Mouse (Mus musculus): ENCODE measurements around the gene Efna5. TPM values are rescaled to one million over a fixed set of nuclear protein-coding genes. Genes with fewer than 3 reads are reported as not detected.

Gene Efna5
- polyA plus RNA-seq, 1 experiment: 2.5 TPM

DNA sequence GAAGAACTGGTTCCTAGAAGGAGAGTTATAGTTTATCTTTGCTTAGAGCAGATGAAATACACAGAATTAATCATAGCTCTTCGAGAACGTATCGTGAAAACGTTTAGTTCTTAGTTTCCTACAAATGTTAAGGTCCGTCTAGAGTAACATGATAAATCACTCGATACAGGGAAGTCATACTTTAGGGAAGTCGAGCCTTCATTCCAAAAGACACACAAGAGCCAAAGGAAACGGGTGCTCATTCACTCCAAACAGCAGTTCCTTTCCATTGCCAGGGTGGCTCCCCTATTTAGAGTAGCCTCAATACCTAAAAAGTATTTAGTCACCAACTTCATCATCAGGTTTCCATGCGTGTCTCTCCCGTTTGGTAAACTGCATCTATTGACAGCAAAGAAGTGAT is 64.2 kb downstream of the Efna5 start:
- no peaks in the 10 kb centered on the region for H3K36me3 ChIP-seq (ENCODE audit: control insufficient read depth, insufficient read depth, low read length)
- no peak overlapping the region for H3K4me3 ChIP-seq (ENCODE audit: insufficient read depth, low read depth, low read length)
- 55% methylated on average over 10 of the region's 10 CpGs for WGBS
- no peak for DNase-seq
- H3K27me3 ChIP-seq (replicated peaks; ENCODE audit: control insufficient read depth, insufficient read depth, low read length): no peaks in the 10 kb centered on the region
- H3K27ac ChIP-seq (ENCODE audit: insufficient read depth, low read depth, low read length): no peak overlapping the region
- H3K4me1 ChIP-seq (ENCODE audit: control insufficient read depth, insufficient read depth, low read length): no peaks in the 10 kb centered on the region
- TF ChIP-seq CTCF (conservative IDR thresholded peaks at IDR 0.05; ENCODE audit: insufficient read depth, insufficient read length, low read depth, low read length) (no peak), POLR2A (IDR thresholded peaks at IDR 0.05; ENCODE audit: low read depth, low read length) (no peak)

DNA sequence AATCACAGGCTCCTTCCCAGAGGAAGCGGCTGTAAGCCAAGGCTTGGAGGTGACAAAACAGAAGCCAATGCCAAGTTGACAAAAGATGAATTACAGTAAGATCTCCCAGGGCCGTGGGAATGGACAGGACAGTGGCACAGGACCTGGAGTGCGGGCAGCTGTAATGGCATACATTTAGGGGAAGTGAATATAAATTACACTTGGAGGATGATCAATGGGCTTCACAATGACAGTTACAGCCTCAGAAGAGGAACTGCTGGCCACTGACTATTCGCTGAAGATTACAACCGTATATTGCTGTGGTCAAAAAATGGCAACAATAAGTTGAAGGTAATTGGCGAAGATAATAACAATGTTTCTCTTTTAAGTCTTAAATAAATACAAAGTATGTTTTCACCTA is 67.7 kb downstream of the Efna5 start:
- Histone ChIP-seq H3K4me3 (ENCODE audit: insufficient read depth, low read depth, low read length) (no peak overlapping the region), H3K27me3 (replicated peaks; ENCODE audit: control insufficient read depth, insufficient read depth, low read length) (no peaks in the 10 kb centered on the region), H3K27ac (ENCODE audit: insufficient read depth, low read depth, low read length) (no peak overlapping the region), H3K36me3 (ENCODE audit: control insufficient read depth, insufficient read depth, low read length) (no peaks in the 10 kb centered on the region), H3K4me1 (ENCODE audit: control insufficient read depth, insufficient read depth, low read length) (no peaks in the 10 kb centered on the region)
- DNase-seq: no peak
- 85% methylated on average over 6 of the region's 6 CpGs for WGBS
- no peak for TF ChIP-seq POLR2A (IDR thresholded peaks at IDR 0.05; ENCODE audit: low read depth, low read length)
- TF ChIP-seq CTCF (conservative IDR thresholded peaks at IDR 0.05; ENCODE audit: insufficient read depth, insufficient read length, low read depth, low read length): no peak

DNA sequence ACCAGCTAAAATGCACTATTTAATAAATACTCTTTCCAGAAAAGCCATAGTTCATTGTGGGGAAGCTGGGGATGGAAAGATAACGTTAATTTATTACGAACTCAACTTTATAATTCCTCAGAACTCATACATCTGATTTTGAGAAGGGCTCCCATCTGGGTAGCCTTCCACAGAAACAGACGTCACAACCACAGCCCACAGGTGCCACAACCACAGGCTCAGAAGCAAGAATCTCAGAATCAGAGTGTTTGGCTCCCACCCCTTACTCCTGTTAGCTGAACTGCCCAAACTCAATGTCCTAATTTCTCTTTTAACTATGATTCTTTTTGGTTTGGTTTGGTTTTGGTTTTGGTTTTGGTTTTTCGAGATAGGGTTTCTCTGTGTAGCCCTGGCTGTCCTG is 73.2 kb downstream of the Efna5 start:
- Histone ChIP-seq H3K4me1 (ENCODE audit: control insufficient read depth, insufficient read depth, low read length) (no peaks in the 10 kb centered on the region), H3K4me3 (ENCODE audit: insufficient read depth, low read depth, low read length) (no peak overlapping the region), H3K36me3 (ENCODE audit: control insufficient read depth, insufficient read depth, low read length) (no peaks in the 10 kb centered on the region), H3K27me3 (replicated peaks; ENCODE audit: control insufficient read depth, insufficient read depth, low read length) (no peaks in the 10 kb centered on the region), H3K27ac (ENCODE audit: insufficient read depth, low read depth, low read length) (no peak overlapping the region)
- 96% methylated on average over 4 of the region's 4 CpGs for WGBS
- DNase-seq: no peak
- TF ChIP-seq CTCF (conservative IDR thresholded peaks at IDR 0.05; ENCODE audit: insufficient read depth, insufficient read length, low read depth, low read length): no peak
- TF ChIP-seq POLR2A (IDR thresholded peaks at IDR 0.05; ENCODE audit: low read depth, low read length): no peak

DNA sequence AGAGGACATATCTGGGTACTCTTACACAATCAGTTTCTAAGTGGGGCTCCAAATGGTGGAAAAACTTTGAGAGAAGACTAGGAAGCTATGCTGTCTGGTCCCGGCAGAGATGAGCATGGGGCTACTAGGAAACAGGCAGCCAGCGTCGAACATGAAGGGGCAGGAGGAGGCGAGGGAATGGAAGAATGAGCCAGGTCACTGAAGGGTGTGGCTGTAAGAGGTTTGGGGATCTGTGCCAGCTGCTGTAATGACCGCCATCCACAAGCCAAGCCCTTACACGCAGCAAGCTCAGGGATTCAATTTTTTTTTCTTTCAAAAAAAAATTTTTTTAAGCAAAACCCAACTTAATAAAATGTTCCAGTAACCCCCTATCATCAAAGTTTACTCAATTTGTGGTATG is 74.5 kb downstream of the Efna5 start:
- no peaks in the 10 kb centered on the region for H3K36me3 ChIP-seq (ENCODE audit: control insufficient read depth, insufficient read depth, low read length)
- no peak for DNase-seq
- H3K27ac ChIP-seq (ENCODE audit: insufficient read depth, low read depth, low read length): no peak overlapping the region
- H3K4me1 ChIP-seq (ENCODE audit: control insufficient read depth, insufficient read depth, low read length): no peaks in the 10 kb centered on the region
- H3K27me3 ChIP-seq (replicated peaks; ENCODE audit: control insufficient read depth, insufficient read depth, low read length): no peaks in the 10 kb centered on the region
- WGBS: 80% methylated on average over 6 of the region's 6 CpGs
- no peak overlapping the region for H3K4me3 ChIP-seq (ENCODE audit: insufficient read depth, low read depth, low read length)
- no peak for TF ChIP-seq CTCF (conservative IDR thresholded peaks at IDR 0.05; ENCODE audit: insufficient read depth, insufficient read length, low read depth, low read length)
- no peak for TF ChIP-seq POLR2A (IDR thresholded peaks at IDR 0.05; ENCODE audit: low read depth, low read length)

DNA sequence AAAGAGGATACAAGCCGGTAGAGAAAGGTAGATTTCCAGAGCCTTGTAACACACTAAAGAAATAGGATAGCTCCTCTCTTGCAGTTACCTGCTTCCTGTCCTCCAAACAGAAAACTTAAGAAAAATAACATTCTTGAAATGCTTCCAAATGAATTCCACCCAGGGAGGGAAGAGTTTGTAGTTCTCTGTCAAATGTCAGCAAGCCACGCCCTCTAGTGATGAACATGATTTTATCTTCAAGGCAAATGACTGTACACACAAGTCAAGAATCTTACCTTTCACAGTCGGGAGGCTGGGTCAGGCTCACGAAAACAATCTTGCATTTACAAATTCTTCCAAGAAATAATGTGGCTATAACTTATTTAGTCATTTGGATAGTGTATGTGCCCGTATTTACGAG is 78.4 kb downstream of the Efna5 start:
- Histone ChIP-seq H3K36me3 (ENCODE audit: control insufficient read depth, insufficient read depth, low read length) (no peaks in the 10 kb centered on the region), H3K4me3 (ENCODE audit: insufficient read depth, low read depth, low read length) (no peak overlapping the region), H3K27me3 (replicated peaks; ENCODE audit: control insufficient read depth, insufficient read depth, low read length) (no peaks in the 10 kb centered on the region), H3K27ac (ENCODE audit: insufficient read depth, low read depth, low read length) (no peak overlapping the region), H3K4me1 (ENCODE audit: control insufficient read depth, insufficient read depth, low read length) (no peaks in the 10 kb centered on the region)
- WGBS: 51% methylated on average over 6 of the region's 6 CpGs
- TF ChIP-seq CTCF (conservative IDR thresholded peaks at IDR 0.05; ENCODE audit: insufficient read depth, insufficient read length, low read depth, low read length) (no peak), POLR2A (IDR thresholded peaks at IDR 0.05; ENCODE audit: low read depth, low read length) (no peak)
- no peak for DNase-seq

DNA sequence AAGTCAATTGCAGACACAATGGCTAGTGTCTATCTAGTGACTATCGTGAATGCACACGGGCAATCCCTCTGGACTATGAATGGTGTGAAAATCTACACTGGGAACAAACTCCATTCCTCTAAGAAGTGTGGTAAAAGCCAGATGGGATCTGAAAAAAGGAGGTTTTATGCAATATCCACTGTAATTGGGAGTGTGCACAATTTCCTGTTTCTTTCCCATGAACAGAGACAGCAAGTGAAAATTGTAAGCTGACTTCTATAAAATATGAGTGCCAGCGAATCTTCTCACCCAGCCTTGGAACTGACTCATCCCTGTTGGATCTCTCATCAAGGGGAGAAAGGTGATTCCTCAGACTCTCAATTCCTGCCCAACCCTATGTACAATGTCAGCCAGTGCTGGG is 83.8 kb downstream of the Efna5 start:
- Histone ChIP-seq H3K27ac (ENCODE audit: insufficient read depth, low read depth, low read length) (no peak overlapping the region), H3K36me3 (ENCODE audit: control insufficient read depth, insufficient read depth, low read length) (no peaks in the 10 kb centered on the region), H3K4me1 (ENCODE audit: control insufficient read depth, insufficient read depth, low read length) (no peaks in the 10 kb centered on the region), H3K4me3 (ENCODE audit: insufficient read depth, low read depth, low read length) (no peak overlapping the region), H3K27me3 (replicated peaks; ENCODE audit: control insufficient read depth, insufficient read depth, low read length) (no peaks in the 10 kb centered on the region)
- WGBS: 95% methylated on average over 3 of the region's 3 CpGs
- DNase-seq: no peak
- TF ChIP-seq POLR2A (IDR thresholded peaks at IDR 0.05; ENCODE audit: low read depth, low read length) (no peak), CTCF (conservative IDR thresholded peaks at IDR 0.05; ENCODE audit: insufficient read depth, insufficient read length, low read depth, low read length) (no peak)

DNA sequence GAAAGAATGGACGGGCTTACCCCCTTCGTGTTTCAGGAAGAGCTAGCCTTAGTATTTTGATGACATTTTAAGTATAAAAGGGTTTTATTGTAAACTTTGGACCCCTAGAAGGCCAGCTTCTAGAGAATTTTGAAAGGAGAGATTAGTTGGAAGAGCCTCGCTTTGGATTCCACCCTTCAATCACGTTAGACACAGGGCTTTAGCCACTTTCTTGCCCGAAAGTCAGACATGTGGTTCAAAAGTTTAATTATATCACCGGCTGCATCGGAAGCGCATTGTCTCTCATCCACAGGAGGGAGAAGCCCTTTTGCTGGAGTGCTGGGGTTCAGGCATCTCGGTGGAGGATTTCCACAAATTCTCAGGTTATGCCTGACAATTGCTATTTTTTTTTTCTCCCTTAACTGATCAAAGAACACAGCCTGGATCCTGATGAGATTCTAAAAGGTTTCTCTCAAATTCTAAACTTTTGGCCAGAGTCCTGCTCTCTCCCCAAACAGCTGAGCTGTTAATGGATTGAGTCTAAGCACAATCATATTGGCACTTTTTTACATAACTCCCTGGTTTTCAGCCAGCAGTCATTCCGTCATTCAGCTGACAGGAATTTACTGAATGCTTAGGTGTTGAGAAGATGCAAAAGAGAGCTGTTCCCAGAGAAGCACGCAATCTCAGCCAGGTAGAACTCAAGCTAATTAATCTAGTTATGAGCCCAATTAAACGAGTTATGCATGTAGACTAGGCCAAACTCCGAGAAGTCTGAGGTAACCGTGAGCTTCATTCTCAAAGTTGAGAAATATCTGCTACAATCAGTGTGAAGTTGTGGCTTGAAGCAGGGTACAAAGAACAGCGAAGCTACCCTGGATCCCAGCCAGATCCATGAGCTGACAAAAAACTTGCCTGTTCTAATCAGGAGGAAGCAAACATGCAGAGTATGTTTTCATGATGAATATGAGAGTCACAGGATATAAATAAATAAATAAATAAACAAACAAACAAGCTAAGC is 91.5 kb downstream of the Efna5 start:
- H3K27ac ChIP-seq (ENCODE audit: insufficient read depth, low read depth, low read length): no peak overlapping the region
- H3K27me3 ChIP-seq (replicated peaks; ENCODE audit: control insufficient read depth, insufficient read depth, low read length): no peaks in the 10 kb centered on the region; the same call in 1 of the 2 replicates
- no peak for TF ChIP-seq POLR2A (IDR thresholded peaks at IDR 0.05; ENCODE audit: low read depth, low read length)
- no peak for TF ChIP-seq CTCF (conservative IDR thresholded peaks at IDR 0.05; ENCODE audit: insufficient read depth, insufficient read length, low read depth, low read length)
- H3K36me3 ChIP-seq (ENCODE audit: control insufficient read depth, insufficient read depth, low read length): no peaks in the 10 kb centered on the region
- H3K4me3 ChIP-seq (ENCODE audit: insufficient read depth, low read depth, low read length): no peak overlapping the region
- peaks cover 3% of the 10 kb centered on the region; the same call in 1 of the 2 replicates for H3K4me1 ChIP-seq (ENCODE audit: control insufficient read depth, insufficient read depth, low read length)
- 56% methylated on average over 15 of the region's 15 CpGs for WGBS
- peak; percentile 19 for DNase-seq
